Mouse (Mus musculus) heart, embryonic 15.5 days (tissue): Measurements from ENCODE around the gene Slc39a11. TPM values are rescaled to one million over a fixed set of nuclear protein-coding genes. Genes with fewer than 3 reads are reported as not detected.
"Not testable (repeated sequence)": the region's sequence is repeated elsewhere in the genome, so short reads cannot be mapped to it uniquely, and the experiment has no call there.

Source experiments
- ATAC-seq: fragments of 200-750 bp; cut with Nextera tagmentation; replicated peaks from 2 replicates; pipeline ENCODE4 v1.8.0; 2017; ENCODE audit warnings: low read depth, moderate TSS enrichment; ENCODE audit not compliant: insufficient number of reproducible peaks, insufficient read depth, low FRiP score
- H3K27ac ChIP-seq: fragments of 300-500 bp; sonication (generic); 2 replicates; pipeline ENCODE4 v1.5.1; 2015; ENCODE audit warnings: mild to moderate bottlenecking, inconsistent platforms
- H3K27me3 ChIP-seq: fragments of 300-500 bp; sonication (generic); 2 replicates; pipeline ENCODE4 v1.6.1; 2015; ENCODE audit warnings: inconsistent platforms
- H3K36me3 ChIP-seq: fragments of 300-500 bp; sonication (generic); 2 replicates; pipeline ENCODE4 v1.6.1; 2015; ENCODE audit warnings: mild to moderate bottlenecking, inconsistent platforms
- H3K4me1 ChIP-seq: fragments of 300-500 bp; sonication (generic); replicated peaks from 2 replicates; pipeline ENCODE4 v1.6.1; 2015; ENCODE audit warnings: inconsistent platforms
- H3K4me2 ChIP-seq: fragments of 300-500 bp; sonication (generic); 2 replicates; pipeline ENCODE4 v1.6.1; 2015; ENCODE audit warnings: inconsistent platforms, mild to moderate bottlenecking, moderate library complexity
- H3K4me3 ChIP-seq: fragments of 300-500 bp; sonication (generic); 2 replicates; pipeline ENCODE4 v1.5.1; 2015; ENCODE audit warnings: mild to moderate bottlenecking, inconsistent platforms
- H3K9ac ChIP-seq: fragments of 300-500 bp; sonication (generic); 2 replicates; pipeline ENCODE4 v1.6.1; 2015; ENCODE audit warnings: mild to moderate bottlenecking, inconsistent platforms
- H3K9me3 ChIP-seq: fragments of 300-500 bp; sonication (generic); replicated peaks from 2 replicates; pipeline ENCODE4 v1.6.1; 2016; ENCODE audit warnings: inconsistent platforms
- WGBS: fragments of 180-500 bp; shearing (Covaris S2); methylation state at CpG from one replicate; pipeline ENCODE4 v1.1.7; 2015; ENCODE audit warnings: mixed read lengths; 5-methylcytosine and 5-hydroxymethylcytosine counted together
- polyA plus RNA-seq: library from polyadenylated mRNA; unstranded; fragments of >200 nt; fragmentation: Nextera tagmentation; extraction: Ambion mirVana; gene quantifications from 2 replicates; pipeline ENCODE4 v1.2.1, GENCODE M21; 2015

Gene Slc39a11
- polyA plus RNA-seq, 1 experiment from 2014 or later = 13.4 TPM

GRCm38 (mm10) chr11:113667122-113667521 lies 17.2 kb upstream of the Slc39a11 start:
- Histone ChIP-seq H3K4me1 (peaks cover 19% of the 10 kb centered on the region), H3K4me2 (no peak overlapping the region), H3K27me3 (no peaks in the 10 kb centered on the region), H3K9ac (no peak overlapping the region), H3K9me3 (no peaks in the 10 kb centered on the region), H3K4me3 (no peak overlapping the region), H3K27ac (no peak overlapping the region), H3K36me3 (peaks cover 34% of the 10 kb centered on the region)
- ATAC-seq = no peak
- 67% methylated on average over 2 of the region's 2 CpGs for WGBS

- no peak for ATAC-seq
- H3K36me3 ChIP-seq = peaks cover 39% of the 10 kb centered on the region
- no peak overlapping the region for H3K9ac ChIP-seq
Observed at GRCm38 (mm10) chr11:113666648-113667047, 16.8 kb upstream of the Slc39a11 start.

GRCm38 (mm10) chr11:113666205-113666604 lies 16.3 kb upstream of the Slc39a11 start:
- Histone ChIP-seq H3K27ac (no peak overlapping the region), H3K9ac (no peak overlapping the region), H3K9me3 (no peaks in the 10 kb centered on the region), H3K4me2 (no peak overlapping the region), H3K36me3 (peaks cover 43% of the 10 kb centered on the region), H3K4me3 (no peak overlapping the region), H3K4me1 (peaks cover 19% of the 10 kb centered on the region), H3K27me3 (no peaks in the 10 kb centered on the region)
- ATAC-seq = no peak
- WGBS = 64% methylated on average over 6 of the region's 6 CpGs

More at GRCm38 (mm10) chr11:113666648-113667047, 16.8 kb upstream of the Slc39a11 start:
- 50% methylated on average over 10 of the region's 10 CpGs for WGBS
- no peak overlapping the region for H3K4me3 ChIP-seq
- no peaks in the 10 kb centered on the region for H3K9me3 ChIP-seq
- peaks cover 19% of the 10 kb centered on the region for H3K4me1 ChIP-seq
- H3K4me2 ChIP-seq = no peak overlapping the region
- no peak overlapping the region for H3K27ac ChIP-seq
- no peaks in the 10 kb centered on the region for H3K27me3 ChIP-seq

- H3K36me3 ChIP-seq = peaks cover 52% of the 10 kb centered on the region
Observed at GRCm38 (mm10) chr11:113664279-113664678, 14.4 kb upstream of the Slc39a11 start.

GRCm38 (mm10) chr11:113661835-113662351 lies 12.0 kb upstream of the Slc39a11 start:
- no peak overlapping the region for H3K9ac ChIP-seq
- peaks cover 68% of the 10 kb centered on the region for H3K36me3 ChIP-seq
- ATAC-seq = no peak
- H3K4me1 ChIP-seq = peaks cover 4% of the 10 kb centered on the region
- H3K4me3 ChIP-seq = no peak overlapping the region
- no peak overlapping the region for H3K4me2 ChIP-seq
- no peaks in the 10 kb centered on the region for H3K27me3 ChIP-seq
- no peak overlapping the region for H3K27ac ChIP-seq
- WGBS = 89% methylated on average over 18 of the region's 18 CpGs
- no peaks in the 10 kb centered on the region for H3K9me3 ChIP-seq

More at GRCm38 (mm10) chr11:113664279-113664678, 14.4 kb upstream of the Slc39a11 start:
- Histone ChIP-seq H3K4me1 (peaks cover 19% of the 10 kb centered on the region), H3K27me3 (no peaks in the 10 kb centered on the region), H3K27ac (no peak overlapping the region), H3K4me2 (no peak overlapping the region), H3K4me3 (no peak overlapping the region), H3K9me3 (no peaks in the 10 kb centered on the region), H3K9ac (no peak overlapping the region)
- WGBS = 65% methylated on average over 2 of the region's 2 CpGs
- no peak for ATAC-seq

- Histone ChIP-seq H3K27me3 (no peaks in the 10 kb centered on the region), H3K27ac (no peak overlapping the region), H3K9me3 (no peaks in the 10 kb centered on the region), H3K9ac (no peak overlapping the region), H3K4me2 (no peak overlapping the region), H3K4me3 (no peak overlapping the region), H3K36me3 (peaks cover 77% of the 10 kb centered on the region), H3K4me1 (no peaks in the 10 kb centered on the region)
- ATAC-seq = no peak
- WGBS = 89% methylated on average over 11 of the region's 11 CpGs
Observed at GRCm38 (mm10) chr11:113660940-113661339, 11.1 kb upstream of the Slc39a11 start.

- peaks cover 82% of the 10 kb centered on the region for H3K36me3 ChIP-seq
- ATAC-seq = not testable (repeated sequence)
Observed at GRCm38 (mm10) chr11:113660213-113660612, 10.3 kb upstream of the Slc39a11 start.

GRCm38 (mm10) chr11:113658763-113659162 lies 8.9 kb upstream of the Slc39a11 start:
- H3K9me3 ChIP-seq = no peaks in the 10 kb centered on the region
- no peak overlapping the region for H3K4me3 ChIP-seq
- 87% methylated on average over 4 of the region's 4 CpGs for WGBS
- no peaks in the 10 kb centered on the region for H3K4me1 ChIP-seq
- no peaks in the 10 kb centered on the region for H3K27me3 ChIP-seq
- no peak for ATAC-seq
- peaks cover 92% of the 10 kb centered on the region for H3K36me3 ChIP-seq
- no peak overlapping the region for H3K27ac ChIP-seq
- H3K4me2 ChIP-seq = no peak overlapping the region
- no peak overlapping the region for H3K9ac ChIP-seq

More at GRCm38 (mm10) chr11:113660213-113660612, 10.3 kb upstream of the Slc39a11 start:
- H3K27ac ChIP-seq, H3K4me1 ChIP-seq, H3K9me3 ChIP-seq, H3K4me2 ChIP-seq, H3K9ac ChIP-seq, H3K4me3 ChIP-seq, H3K27me3 ChIP-seq: not testable (repeated sequence)
- 94% methylated on average over 3 of the region's 3 CpGs for WGBS

- 82% methylated on average over 8 of the region's 8 CpGs for WGBS
- H3K9ac ChIP-seq = no peak overlapping the region
- ATAC-seq = no peak
Observed at GRCm38 (mm10) chr11:113658319-113658718, 8.4 kb upstream of the Slc39a11 start.

GRCm38 (mm10) chr11:113657221-113657620 lies 7.3 kb upstream of the Slc39a11 start:
- H3K4me2 ChIP-seq = no peak overlapping the region
- no peak overlapping the region for H3K4me3 ChIP-seq
- no peak overlapping the region for H3K9ac ChIP-seq
- 65% methylated on average over 4 of the region's 4 CpGs for WGBS
- no peaks in the 10 kb centered on the region for H3K9me3 ChIP-seq
- no peaks in the 10 kb centered on the region for H3K27me3 ChIP-seq
- no peak for ATAC-seq
- H3K36me3 ChIP-seq = peaks cover 95% of the 10 kb centered on the region
- no peak overlapping the region for H3K27ac ChIP-seq
- H3K4me1 ChIP-seq = no peaks in the 10 kb centered on the region

More at GRCm38 (mm10) chr11:113658319-113658718, 8.4 kb upstream of the Slc39a11 start:
- no peak overlapping the region for H3K4me3 ChIP-seq
- no peak overlapping the region for H3K4me2 ChIP-seq
- H3K4me1 ChIP-seq = no peaks in the 10 kb centered on the region
- no peak overlapping the region for H3K27ac ChIP-seq
- no peaks in the 10 kb centered on the region for H3K9me3 ChIP-seq
- H3K36me3 ChIP-seq = peaks cover 92% of the 10 kb centered on the region
- H3K27me3 ChIP-seq = no peaks in the 10 kb centered on the region

- 84% methylated on average over 8 of the region's 8 CpGs for WGBS
- H3K4me3 ChIP-seq = no peak overlapping the region
- H3K9ac ChIP-seq = no peak overlapping the region
Observed at GRCm38 (mm10) chr11:113656511-113656932, 6.6 kb upstream of the Slc39a11 start.

GRCm38 (mm10) chr11:113654561-113655270 lies 4.8 kb upstream of the Slc39a11 start:
- H3K36me3 ChIP-seq = peaks cover 72% of the 10 kb centered on the region

More at GRCm38 (mm10) chr11:113656511-113656932, 6.6 kb upstream of the Slc39a11 start:
- Histone ChIP-seq H3K36me3 (peaks cover 89% of the 10 kb centered on the region), H3K27me3 (no peaks in the 10 kb centered on the region), H3K9me3 (no peaks in the 10 kb centered on the region), H3K4me2 (no peak overlapping the region), H3K27ac (no peak overlapping the region), H3K4me1 (no peaks in the 10 kb centered on the region)
- ATAC-seq = no peak

More at GRCm38 (mm10) chr11:113654561-113655270, 4.8 kb upstream of the Slc39a11 start:
- no peak overlapping the region for H3K9ac ChIP-seq
- 75% methylated on average over 18 of the region's 18 CpGs for WGBS
- no peaks in the 10 kb centered on the region for H3K9me3 ChIP-seq
- ATAC-seq = no peak
- no peak overlapping the region for H3K27ac ChIP-seq
- no peak overlapping the region for H3K4me2 ChIP-seq
- H3K4me3 ChIP-seq = no peak overlapping the region
- H3K4me1 ChIP-seq = peaks cover 10% of the 10 kb centered on the region
- no peaks in the 10 kb centered on the region for H3K27me3 ChIP-seq
